Mouse (Mus musculus) spleen, postnatal 14 days (tissue): Measurements from ENCODE around the gene Bcl2l10.

Source experiments
- DNase-seq, 2 experiments: peaks; one replicate each; pipeline ENCODE4 v3.0.0; 2021 to 2022; ENCODE audit warnings: low spot score in 2 of 2

The Bcl2l10 gene

GRCm38 (mm10) chr9:75347458-75347857 lies at the start of gene Bcl2l10:
TSS of gene Bcl2l10 (plus strand) at chr9:75347758.
- no peak for DNase-seq

GRCm38 (mm10) chr9:75299342-75299741 lies 48.2 kb upstream of the Bcl2l10 start:
- no peak for DNase-seq

- no peak for DNase-seq
Observed at GRCm38 (mm10) chr9:75303033-75303432, 44.5 kb upstream of the Bcl2l10 start.

GRCm38 (mm10) chr9:75303701-75304261 lies 43.8 kb upstream of the Bcl2l10 start:
- no peak for DNase-seq

GRCm38 (mm10) chr9:75304286-75304685 lies 43.3 kb upstream of the Bcl2l10 start:
- no peak for DNase-seq

GRCm38 (mm10) chr9:75306126-75306898 lies 41.2 kb upstream of the Bcl2l10 start, which contains the start of gene Gnb5:
TSS of gene Gnb5 (plus strand) at chr9:75306288.
- no peak for DNase-seq

GRCm38 (mm10) chr9:75307015-75307414 lies 40.5 kb upstream of the Bcl2l10 start:
- DNase-seq = no peak

GRCm38 (mm10) chr9:75308621-75309020 lies 38.9 kb upstream of the Bcl2l10 start:
- DNase-seq = no peak

GRCm38 (mm10) chr9:75312008-75312407 lies 35.5 kb upstream of the Bcl2l10 start:
- peak; percentile 35 to 62 for DNase-seq

GRCm38 (mm10) chr9:75313138-75313831 lies 34.3 kb upstream of the Bcl2l10 start:
- DNase-seq = no peak

- DNase-seq = peak; percentile 16 to 53
Observed at GRCm38 (mm10) chr9:75313832-75314516, 33.6 kb upstream of the Bcl2l10 start.

GRCm38 (mm10) chr9:75314517-75315105 lies 32.9 kb upstream of the Bcl2l10 start:
- DNase-seq = no peak

- no peak for DNase-seq
Observed at GRCm38 (mm10) chr9:75315238-75315637, 32.3 kb upstream of the Bcl2l10 start.

- DNase-seq = no peak
Observed at GRCm38 (mm10) chr9:75316771-75317170, 30.8 kb upstream of the Bcl2l10 start.

- no peak for DNase-seq
Observed at GRCm38 (mm10) chr9:75318196-75318595, 29.4 kb upstream of the Bcl2l10 start.

- DNase-seq = no peak
Observed at GRCm38 (mm10) chr9:75319365-75319764, 28.2 kb upstream of the Bcl2l10 start.

GRCm38 (mm10) chr9:75322099-75322885 lies 25.3 kb upstream of the Bcl2l10 start:
- no peak for DNase-seq

- no peak for DNase-seq
Observed at GRCm38 (mm10) chr9:75328047-75328446, 19.5 kb upstream of the Bcl2l10 start.

GRCm38 (mm10) chr9:75330821-75331220 lies 16.7 kb upstream of the Bcl2l10 start:
- DNase-seq = no peak

- no peak for DNase-seq
Observed at GRCm38 (mm10) chr9:75334440-75334839, 13.1 kb upstream of the Bcl2l10 start.

GRCm38 (mm10) chr9:75338016-75338415 lies 9.5 kb upstream of the Bcl2l10 start:
- DNase-seq = no peak
